Mouse (Mus musculus) liver, postnatal 0 days (tissue): ENCODE data around the gene Cadm4.
"Not testable (repeated sequence)": the region's sequence is repeated elsewhere in the genome, so short reads cannot be mapped to it uniquely, and the experiment has no call there.

ENCODE experiments used
- CTCF ChIP-seq: sonication (generic); IDR thresholded peaks from 2 replicates; pipeline ENCODE4 v1.5.1; 2016; ENCODE audit warnings: antibody characterized with exemption, low read depth
- EP300 ChIP-seq: IDR thresholded peaks from 2 replicates; pipeline ENCODE4 v1.6.1; 2016; ENCODE audit warnings: antibody characterized with exemption, low read depth, mild to moderate bottlenecking

- not testable (repeated sequence) for TF ChIP-seq CTCF, EP300
Observed at GRCm38 (mm10) chr7:24483291-24483690, 1.5 kb downstream of the Cadm4 start.
